Mouse (Mus musculus) left cerebral cortex, adult 18-20 months (tissue): ENCODE data around the gene Magel2. TPM values are rescaled to one million over a fixed set of nuclear protein-coding genes. Genes with fewer than 3 reads are reported as not detected.

Source experiments
- DNase-seq, 2 experiments: peaks; one replicate each; pipeline ENCODE4 v3.0.0; 2021 to 2022; ENCODE audit warnings: low spot score in 2 of 2, mixed read lengths in 1 of 2
- total RNA-seq, 2 experiments: library from RNA; stranded (reverse); gene quantifications; 2 replicates each; pipeline ENCODE4 v1.2.3; 2021

Magel2 gene
- total RNA-seq, 2 experiments from 2014 or later = 1.3 to 1.5 TPM

DNA sequence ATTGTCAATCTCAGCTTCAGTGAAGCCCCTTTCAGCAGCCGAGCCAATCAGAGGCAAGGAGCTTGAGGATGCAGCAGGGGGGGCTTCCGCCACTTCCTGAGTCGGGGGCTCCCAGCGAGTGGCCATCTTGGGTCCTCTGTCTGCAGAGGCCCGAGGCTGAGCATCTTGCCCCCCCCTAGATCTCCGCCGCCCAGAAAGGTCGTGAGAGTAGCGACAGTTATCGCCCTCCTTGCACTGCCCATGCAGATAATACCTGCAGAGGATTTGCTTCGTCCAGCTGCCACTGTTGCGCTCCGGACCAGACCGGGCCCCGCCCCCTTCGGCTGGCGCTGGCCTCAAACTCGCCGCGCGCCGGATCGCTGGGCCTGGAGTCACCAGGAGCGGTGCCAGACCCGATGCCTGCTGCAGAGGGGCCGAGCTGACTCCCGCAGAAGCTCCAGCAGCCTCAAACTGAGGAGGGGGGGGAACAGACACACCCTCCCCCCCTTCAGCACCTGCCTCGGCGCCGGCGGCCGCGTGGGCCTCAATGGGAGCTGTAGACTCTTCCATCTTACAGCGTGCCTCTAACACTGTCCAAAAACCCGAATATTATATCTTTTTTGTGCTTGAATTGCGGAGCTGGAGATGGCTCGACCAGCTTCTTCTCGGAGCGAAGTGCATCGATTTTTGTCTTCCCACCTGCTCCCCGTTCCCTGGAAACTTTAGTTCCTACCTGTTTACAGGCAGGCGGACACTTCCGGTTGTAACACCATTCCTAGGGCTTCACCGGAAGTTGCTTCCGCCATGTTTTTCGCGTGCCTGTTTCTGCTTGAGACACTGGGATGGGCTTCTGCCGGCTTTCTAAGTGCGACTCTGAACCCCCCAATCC lies 42.9 kb downstream of the Magel2 start, which contains the start of gene Mkrn3:
Mkrn3 (minus strand) TSS at position 647 of the 868 bp plus-strand sequence.
- DNase-seq = peak; percentile 6 to 34

DNA sequence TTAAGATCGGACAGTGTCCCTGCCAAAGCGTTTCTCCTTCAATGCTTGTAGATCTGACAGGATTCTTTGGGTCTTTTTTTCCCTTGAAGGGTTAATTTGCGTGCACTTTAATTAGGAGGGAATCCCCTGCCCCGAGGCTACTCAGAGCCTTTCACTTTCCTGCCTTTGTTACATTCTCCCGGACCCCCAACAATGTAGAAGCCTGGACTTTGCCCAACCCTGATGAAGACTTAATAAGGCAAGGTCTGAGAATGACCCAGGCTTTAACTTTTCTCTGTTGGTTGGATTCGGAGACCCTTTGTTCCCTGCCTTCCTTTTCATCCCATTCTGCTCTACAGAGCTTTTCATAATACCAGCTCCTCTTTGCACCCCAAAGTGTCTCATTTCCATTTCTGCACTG lies 43.8 kb downstream of the Magel2 start:
- DNase-seq = no peak

DNA sequence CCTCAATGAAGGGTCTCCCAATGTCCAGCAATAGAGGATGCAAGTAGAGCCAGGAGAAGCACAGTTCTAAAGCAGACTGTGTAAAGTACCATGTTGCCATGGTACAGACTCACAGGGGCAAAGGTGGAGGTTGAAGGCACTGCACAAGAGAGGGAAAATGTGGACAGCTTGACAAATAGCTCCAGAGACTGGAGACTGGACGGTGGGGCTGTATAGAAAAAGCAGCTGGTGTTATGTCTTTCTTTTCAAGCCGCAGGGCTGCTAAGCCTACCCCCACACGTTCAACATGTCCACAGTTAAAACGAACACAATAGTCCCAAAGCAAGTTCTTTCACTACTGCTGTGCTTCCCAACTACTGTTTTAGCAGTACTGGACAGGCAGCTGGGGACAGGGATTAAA lies 46.4 kb downstream of the Magel2 start:
- no peak for DNase-seq

DNA sequence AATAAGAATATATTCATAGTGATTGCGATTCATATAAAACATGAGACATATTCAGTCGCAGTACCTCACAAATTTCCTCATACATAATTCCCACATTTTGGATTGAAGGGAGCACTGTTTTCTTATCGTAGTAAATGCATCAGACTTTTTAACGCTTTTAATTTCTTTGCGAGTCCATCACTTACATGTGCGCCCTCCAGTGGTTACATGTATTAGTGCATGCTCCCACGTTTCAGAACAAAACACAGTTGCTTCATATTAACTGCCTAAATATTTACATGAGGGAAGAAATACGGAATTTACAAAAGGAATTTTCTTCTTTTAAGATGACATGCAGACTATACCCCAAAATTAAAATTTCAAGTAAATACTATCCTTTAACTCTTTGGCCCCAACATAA lies 51.5 kb downstream of the Magel2 start:
- no peak for DNase-seq

Other genes with a start within 250 kb of the Magel2 start
- gene Ndn, start 30.4 kb upstream of the Magel2 start, total RNA-seq = 100 to 1,000 TPM; 109 to 118 TPM
- under 1 TPM; 0.33 to 0.56 TPM for gene Mkrn3, start 43.1 kb downstream of the Magel2 start, total RNA-seq
- gene Peg12, start 87.5 kb downstream of the Magel2 start, total RNA-seq = under 1 TPM; 0.14 to 0.23 TPM